Mouse (Mus musculus): ENCODE data around the gene Zfp644.

The Zfp644 gene

DNA sequence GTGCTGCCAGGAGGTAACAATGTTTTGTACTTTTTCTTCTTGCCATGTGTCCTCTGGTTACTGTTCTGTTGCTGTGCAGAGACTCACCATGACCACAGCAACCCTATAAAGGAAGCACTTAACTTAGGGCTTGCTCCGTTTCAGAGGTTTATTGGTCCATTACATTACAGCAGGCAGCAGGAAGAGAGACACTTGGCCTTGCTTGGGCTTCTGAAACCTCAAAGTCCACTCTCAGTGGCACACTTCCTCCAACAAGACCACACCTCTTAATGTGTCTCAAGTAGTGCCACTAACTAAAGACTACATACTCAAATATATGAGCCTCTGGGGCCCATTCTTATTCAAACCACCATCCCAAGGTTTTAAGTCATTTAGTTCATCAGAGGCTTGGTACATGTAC, 36.2 kb downstream of the Zfp644 start:
- DNase-seq, result no peak

GRCm38 (mm10) chr5:106652790-106653328, 44.2 kb downstream of the Zfp644 start:
- DNase-seq, result no peak

DNA sequence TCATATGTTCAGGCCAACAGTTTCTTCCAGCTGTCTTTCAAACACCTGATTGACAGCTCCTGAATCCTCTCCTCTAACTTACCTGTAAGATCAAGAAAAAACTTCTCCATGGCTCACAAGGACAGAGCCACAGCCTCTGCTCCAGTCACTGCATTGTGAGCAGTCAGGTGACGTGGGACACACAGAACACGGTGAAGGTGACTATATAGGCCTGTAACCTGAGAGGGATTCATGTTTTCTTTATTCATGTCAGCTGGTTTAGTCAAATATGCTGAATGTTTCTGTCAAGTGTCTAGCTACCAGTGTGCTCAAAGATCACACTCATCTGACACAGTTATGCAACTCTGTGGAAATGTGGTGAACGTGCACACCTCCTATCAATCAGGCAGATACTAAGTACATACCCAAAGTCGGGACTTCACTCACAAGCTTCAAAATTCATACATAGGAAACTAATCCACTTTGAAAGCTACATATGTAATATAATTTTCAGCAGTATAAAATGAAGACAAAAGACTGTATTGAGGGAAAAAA, 44.8 kb downstream of the Zfp644 start:
- DNase-seq, result no peak

GRCm38 (mm10) chr5:106649995-106650394, 47.1 kb downstream of the Zfp644 start:
- DNase-seq, result no peak

DNA sequence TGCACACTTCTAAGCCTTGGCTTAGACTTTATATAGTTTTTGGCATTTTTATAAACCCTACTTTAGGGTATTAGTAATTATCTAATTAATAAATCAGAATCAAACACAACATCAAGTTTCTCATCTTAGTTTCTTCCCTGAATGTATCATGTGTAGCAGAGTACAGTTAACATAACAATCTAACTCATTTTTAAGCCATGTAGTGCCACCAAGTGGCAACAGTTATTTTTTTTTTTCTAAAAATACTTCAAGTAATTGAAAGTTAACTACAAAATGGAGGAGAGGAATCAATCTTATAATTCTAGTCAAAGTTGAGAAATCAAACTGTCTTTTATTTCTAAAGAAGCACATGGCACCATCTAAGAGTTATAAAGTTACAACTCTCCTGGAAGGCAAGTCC, 47.6 kb downstream of the Zfp644 start:
- peak in 1 of 2 experiments; percentile 29 for DNase-seq

- no peak for DNase-seq
These were observed 53.7 kb downstream of the Zfp644 start for GRCm38 (mm10) chr5:106643434-106643833.

GRCm38 (mm10) chr5:106641876-106642275, 55.2 kb downstream of the Zfp644 start:
- DNase-seq, result no peak

- peak; percentile 36 to 66 for DNase-seq
These were observed 56.8 kb downstream of the Zfp644 start for GRCm38 (mm10) chr5:106640235-106640809.

DNA sequence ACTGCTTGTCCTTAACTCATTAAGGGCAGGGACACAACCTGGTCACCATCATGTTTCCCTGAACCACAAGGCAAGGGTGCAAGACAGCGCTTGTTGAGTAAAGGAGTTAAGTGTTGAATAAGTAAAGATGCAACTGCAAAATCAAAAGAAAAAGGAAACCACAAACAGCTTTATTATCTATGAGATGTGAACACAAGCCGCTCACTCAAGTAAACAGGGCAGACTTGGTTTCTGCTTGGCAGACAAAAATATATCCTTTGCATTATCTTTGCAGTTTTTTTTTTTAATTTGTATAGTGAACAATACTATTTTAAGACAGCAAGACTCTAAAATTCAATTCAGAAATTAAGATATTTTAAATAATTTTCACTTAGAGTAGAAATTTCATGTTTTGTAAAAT, 57.5 kb downstream of the Zfp644 start:
- DNase-seq, result no peak

- DNase-seq, result no peak
These were observed 60.6 kb downstream of the Zfp644 start for GRCm38 (mm10) chr5:106636423-106636946.

DNA sequence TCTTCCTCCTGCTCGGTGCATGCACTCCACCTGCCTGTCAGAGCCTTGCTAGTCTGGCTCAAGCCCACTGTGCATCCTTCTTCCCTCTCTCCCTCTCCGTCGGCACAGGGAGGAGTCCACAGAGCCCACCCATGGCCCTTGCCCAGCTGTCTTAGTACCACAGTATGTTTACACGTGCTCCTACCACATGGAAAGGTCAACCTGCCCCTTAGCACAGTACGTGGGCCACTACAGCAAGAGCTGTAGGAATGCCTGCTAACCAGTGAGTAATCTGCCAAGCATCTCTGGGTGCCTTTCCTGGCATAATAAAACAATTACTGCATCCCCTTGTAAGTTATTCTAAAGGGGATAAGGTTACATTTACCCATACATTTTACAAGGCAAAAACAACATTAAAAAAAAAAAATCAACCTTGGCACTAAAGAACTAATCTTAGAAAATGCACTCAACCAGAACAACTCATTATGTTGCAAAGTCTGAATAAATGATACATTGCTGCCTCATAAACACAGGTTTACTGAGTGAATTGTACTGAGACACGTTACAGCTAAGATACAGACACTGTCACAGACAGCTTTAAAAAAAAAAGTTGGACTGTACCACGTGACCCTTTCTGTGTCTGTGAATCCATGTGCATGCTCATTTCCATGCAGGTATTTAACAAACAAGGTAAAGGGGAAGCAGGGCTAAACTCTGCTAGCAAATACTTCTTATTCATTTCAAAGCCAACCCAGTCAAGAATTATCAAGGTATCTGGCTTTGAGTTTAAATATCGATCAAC, 68.5 kb downstream of the Zfp644 start:
- DNase-seq, result peak in 1 of 2 experiments; percentile 19

DNA sequence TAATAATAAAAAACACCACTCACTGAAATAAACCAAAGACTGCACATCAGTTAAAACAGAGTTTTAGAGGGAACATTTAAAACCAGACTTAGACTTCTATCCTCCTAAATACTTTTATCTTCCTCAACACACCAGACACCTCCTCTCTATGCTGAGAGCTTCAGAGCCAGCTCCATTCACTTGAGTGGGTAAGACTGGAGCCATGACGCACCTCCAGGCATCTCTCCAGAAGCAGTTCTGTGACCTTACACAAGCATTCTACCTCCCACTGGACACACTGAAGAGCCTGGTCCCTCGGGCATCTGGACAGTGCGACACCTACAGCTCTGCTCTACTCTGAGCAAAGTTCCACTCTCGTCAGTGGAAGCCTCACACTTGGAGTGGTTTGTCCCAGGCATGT, 73.8 kb downstream of the Zfp644 start:
- no peak for DNase-seq

- no peak for DNase-seq
These were observed 74.9 kb downstream of the Zfp644 start for GRCm38 (mm10) chr5:106622193-106622592.

- DNase-seq, result no peak
These were observed 76.6 kb downstream of the Zfp644 start for GRCm38 (mm10) chr5:106620446-106620845.

DNA sequence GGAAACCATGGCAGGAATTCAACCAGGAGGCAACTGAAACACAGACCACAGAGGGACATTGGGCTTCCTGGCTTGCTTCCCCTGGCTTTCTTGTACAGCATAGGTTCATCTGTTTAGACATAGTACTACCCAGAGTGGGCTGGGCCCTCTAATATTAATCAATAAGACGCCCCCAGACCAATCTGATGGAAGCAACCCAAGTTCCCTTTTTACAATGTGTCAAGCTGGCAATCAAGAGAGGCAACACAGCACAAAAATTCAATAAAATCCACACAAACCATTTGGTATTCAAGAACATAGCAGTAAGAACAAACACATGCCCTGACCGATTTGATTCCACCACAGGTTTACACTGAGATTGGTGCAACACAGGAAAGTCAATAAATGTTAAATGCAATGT, 82.1 kb downstream of the Zfp644 start:
- no peak for DNase-seq

DNA sequence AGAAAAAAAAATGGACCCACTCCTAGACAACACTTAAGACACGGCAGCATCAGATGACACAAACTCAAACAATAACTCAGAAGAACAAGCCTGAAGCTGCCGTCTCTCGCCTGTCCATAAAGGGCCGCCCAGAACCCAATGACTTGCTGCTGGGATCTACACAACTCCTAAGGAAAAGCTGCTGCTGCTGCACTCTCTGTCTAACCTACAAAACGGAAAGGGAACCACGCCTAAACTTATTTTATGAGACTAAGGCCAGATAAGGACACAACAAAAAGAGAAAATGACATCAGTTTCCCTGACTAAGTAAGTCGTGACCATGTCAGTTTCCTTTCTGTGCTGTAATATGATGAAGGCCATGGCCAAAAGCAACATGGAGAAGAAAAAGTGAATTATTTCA, 82.5 kb downstream of the Zfp644 start:
- DNase-seq, result no peak

- DNase-seq, result no peak
These were observed 84.9 kb downstream of the Zfp644 start for GRCm38 (mm10) chr5:106612151-106612550.

DNA sequence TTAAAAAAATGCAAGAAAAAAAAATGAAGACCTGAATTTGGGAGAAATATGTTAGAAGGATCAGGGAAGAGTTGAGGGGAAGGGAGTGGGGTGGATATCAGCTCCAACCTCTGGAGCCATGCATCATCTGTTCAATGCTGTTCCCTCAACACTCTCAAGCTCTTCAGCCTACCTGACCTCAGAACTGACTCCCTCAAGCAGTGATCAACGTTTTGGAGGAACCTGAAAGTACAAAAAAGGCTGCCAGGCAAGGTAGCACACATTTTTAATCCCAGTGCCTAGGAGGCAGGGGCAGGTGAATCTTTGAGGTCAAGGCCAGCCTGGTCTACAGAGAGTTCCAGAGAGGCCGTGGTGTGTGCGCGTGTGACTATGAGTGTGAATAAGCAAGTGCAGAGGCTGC, 88.3 kb downstream of the Zfp644 start, which contains the start of gene Gm17304:
Gene Gm17304 (plus strand): TSS at position 301 of the 400 bp plus-strand sequence.
- DNase-seq, result no peak

GRCm38 (mm10) chr5:106607081-106607480, 90.0 kb downstream of the Zfp644 start:
- DNase-seq, result no peak

DNA sequence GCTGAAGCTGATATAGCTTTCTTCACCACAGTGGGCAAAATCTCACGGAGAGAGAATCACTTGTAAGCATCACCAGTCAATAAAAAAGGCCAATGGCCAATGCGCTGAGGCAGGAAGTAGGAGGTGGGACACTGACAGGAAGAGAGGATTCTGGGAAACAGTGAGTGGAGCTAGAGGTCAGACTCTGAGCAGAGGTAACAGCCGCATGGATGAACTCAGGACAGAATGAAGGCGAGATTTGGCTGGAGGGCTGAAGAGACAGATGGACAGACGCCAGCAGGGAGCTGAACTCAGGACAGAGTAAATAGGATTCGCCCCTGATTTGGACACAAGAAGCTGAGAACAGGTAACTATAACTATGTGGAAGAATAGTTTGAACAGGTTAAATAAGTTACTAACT, 92.0 kb downstream of the Zfp644 start:
- peak; percentile 53 to 65 for DNase-seq

DNA sequence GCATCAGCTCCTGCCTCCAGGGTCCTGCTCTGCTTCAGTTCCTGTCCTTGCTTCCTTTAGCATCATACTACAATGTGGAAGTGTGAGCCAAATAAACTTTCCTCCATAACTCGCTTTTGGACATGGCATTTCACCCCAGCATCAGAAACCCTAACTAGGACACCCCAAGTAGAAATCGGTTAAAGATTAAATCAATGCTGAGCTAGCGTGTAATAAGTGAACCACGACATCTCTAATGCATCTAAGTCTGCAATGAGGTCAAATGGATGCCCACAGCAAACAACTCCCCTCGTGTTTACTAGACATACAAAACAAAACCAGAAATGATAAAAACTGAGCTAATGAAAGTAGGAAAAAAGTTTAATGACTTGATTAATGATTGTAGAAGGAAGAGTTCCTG, 92.7 kb downstream of the Zfp644 start:
- DNase-seq, result no peak

- peak; percentile 15 to 42 for DNase-seq
These were observed 97.6 kb downstream of the Zfp644 start for GRCm38 (mm10) chr5:106599482-106599881.

DNA sequence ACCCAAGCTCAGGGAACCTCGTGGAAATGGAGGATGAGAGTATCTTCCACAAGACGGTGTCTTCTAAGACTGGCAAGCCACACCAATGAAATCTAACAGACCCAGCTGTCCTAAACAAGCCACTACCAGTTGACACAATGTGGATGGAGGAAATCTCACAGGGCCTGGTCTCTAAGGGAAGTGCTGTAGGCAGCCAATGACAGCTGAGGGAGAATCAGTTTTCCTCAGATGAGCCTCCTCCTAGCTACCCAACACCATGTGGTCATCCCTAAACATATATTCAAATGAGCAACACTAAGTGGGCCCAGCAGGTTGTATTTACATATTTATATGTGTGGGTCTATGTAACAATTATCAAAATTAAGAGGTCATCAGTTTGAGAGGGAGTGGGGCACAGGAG, 99.6 kb downstream of the Zfp644 start:
- DNase-seq, result no peak

GRCm38 (mm10) chr5:106594388-106594787, 102.7 kb downstream of the Zfp644 start:
- DNase-seq, result peak; percentile 58 to 60

Data from cerebellum, postnatal 10 days (tissue).